Mouse (Mus musculus) skeletal muscle tissue, adult 2 months (tissue): ENCODE results near the gene Olfr1116.
"Not testable (repeated sequence)": the region's sequence is repeated elsewhere in the genome, so short reads cannot be mapped to it uniquely, and the experiment has no call there.

ENCODE experiments used
- DNase-seq: peaks from one replicate; pipeline ENCODE4 v3.0.0-alpha.2; 2012; ENCODE audit warnings: low read depth, low spot score

Olfr1116 gene

GRCm38 (mm10) chr2:87267234-87267633 is at the start of gene Olfr1116:
TSS of gene Olfr1116 (plus strand) at chr2:87267534.
- DNase-seq, result no peak

GRCm38 (mm10) chr2:87247713-87248112 is 19.6 kb upstream of the Olfr1116 start, which contains the start of gene Olfr1115:
TSS of gene Olfr1115 (plus strand) at chr2:87248013.
- no peak for DNase-seq

DNA sequence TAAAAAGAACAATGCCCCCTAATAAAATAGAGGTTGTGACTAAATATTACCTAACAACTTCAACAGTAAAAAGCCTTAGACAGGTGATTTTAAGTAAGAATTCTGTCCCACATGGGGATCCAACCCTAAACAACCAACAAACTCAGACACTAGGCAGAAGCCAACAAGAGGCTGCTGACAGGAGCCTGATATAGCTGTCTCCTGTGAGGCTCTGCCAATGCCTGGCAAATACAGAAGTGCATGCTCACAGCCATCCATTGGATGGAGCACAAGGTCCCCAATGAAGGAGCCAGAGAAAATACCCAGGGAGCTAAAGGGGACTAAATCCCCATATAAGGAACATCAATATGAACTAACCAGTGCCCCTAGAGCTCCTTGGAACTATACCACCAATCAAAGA is 26.6 kb downstream of the Olfr1116 start:
- DNase-seq, result not testable (repeated sequence)

DNA sequence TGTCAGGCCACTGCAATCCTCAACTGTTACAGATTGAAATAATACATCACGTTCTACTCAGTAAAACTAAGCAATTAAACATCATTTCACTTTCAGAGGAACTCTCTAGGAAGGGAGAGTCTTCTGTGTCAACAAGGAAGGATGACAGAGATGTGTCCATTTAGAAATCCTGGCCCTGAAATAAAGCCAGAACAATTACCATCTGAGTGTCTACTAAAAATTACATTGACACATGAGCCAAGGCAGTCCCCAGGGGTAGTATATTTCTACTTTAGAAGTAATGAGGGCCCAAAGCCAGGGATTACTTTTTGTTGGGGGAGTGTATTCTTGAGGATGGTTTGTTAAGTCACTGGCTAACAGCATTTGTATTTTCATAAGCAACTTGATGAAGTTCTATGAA is 39.9 kb downstream of the Olfr1116 start, which contains the start of gene Olfr1118:
Olfr1118 (plus strand) TSS at position 301 of the 400 bp plus-strand sequence.
- no peak for DNase-seq
